Mouse (Mus musculus): ENCODE measurements at regions not wholly inside any gene's neighbourhood (a gene's known extent, or its start where the extent isn't known, plus 50 kb on each side); places are given as distances from the start of the nearest gene placed in this dataset.

- DNase-seq, result no peak
These were observed 279.1 kb downstream of the Prex1 start for GRCm38 (mm10) chr2:166434554-166434953.

- DNase-seq, result peak; percentile 89
These were observed 278.3 kb upstream of the Sulf2 start for GRCm38 (mm10) chr2:166433655-166434333.

- no peak for DNase-seq
These were observed 277.6 kb upstream of the Sulf2 start for GRCm38 (mm10) chr2:166432948-166433654.

DNA sequence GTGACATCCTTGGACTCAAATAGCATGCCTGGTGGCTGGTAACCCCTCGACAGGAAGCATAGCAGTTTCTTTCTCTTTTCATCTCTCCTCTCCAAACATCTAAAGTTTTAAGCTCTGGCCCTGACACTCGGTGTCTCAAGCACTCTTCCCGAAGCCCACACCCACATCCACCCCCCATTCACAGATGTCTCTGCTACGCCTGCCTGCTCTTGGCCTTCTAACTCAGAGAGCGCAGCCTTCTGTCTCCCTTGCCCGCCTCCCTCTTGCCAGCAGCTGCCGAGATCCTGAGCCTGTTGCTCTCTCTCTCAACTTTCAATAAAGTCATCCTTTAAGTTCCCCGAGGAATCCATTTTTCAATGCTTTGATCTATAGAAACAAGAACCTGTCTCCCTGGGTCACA, 277.1 kb upstream of the Sulf2 start:
- no peak for DNase-seq

- no peak for DNase-seq
These were observed 274.5 kb upstream of the Sulf2 start for GRCm38 (mm10) chr2:166429918-166430317.

GRCm38 (mm10) chr2:166429494-166429893, 274.0 kb upstream of the Sulf2 start:
- no peak for DNase-seq

GRCm38 (mm10) chr2:166427390-166427789, 271.9 kb upstream of the Sulf2 start:
- DNase-seq, result no peak

DNA sequence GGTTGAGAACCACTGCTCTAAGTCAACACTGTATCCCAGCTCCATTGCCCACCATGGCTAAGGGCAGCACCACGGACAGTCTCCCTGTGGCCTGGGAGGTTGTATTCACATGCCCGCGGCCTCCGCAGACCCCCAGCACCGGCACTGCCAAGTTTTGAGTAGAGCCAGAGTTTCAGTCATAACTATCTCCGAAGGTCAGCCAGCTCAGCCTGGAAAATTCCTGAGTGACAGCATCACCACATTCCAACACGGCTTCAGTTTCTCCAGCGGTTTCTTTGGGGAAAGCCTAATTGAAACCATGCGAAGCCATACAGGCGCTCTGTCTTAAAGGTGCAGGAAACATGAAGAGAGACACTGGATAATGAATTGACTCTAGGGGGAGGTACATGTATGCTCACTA, 271.5 kb upstream of the Sulf2 start:
- peak; percentile 84 for DNase-seq

- no peak for DNase-seq
These were observed 271.0 kb upstream of the Sulf2 start for GRCm38 (mm10) chr2:166426457-166426856.

DNA sequence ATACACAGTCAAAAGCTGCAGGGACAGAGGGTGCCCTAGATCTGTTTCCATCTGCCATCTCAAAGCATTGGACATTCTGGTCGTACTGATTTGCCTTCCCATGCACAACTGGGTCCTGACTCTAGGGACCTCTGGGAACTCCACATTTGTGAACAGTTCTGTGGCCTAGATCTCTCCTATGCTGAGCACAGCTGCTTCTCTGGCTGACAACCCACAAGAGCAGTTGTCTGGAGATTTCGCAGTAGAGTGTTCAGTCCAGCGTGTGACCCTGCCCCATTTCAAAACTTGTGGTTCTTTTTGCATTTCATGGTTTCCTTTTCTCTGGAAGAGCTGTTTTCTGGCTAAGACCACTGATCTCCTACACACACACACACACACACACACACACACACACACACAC, 269.7 kb upstream of the Sulf2 start:
- no peak for DNase-seq

DNA sequence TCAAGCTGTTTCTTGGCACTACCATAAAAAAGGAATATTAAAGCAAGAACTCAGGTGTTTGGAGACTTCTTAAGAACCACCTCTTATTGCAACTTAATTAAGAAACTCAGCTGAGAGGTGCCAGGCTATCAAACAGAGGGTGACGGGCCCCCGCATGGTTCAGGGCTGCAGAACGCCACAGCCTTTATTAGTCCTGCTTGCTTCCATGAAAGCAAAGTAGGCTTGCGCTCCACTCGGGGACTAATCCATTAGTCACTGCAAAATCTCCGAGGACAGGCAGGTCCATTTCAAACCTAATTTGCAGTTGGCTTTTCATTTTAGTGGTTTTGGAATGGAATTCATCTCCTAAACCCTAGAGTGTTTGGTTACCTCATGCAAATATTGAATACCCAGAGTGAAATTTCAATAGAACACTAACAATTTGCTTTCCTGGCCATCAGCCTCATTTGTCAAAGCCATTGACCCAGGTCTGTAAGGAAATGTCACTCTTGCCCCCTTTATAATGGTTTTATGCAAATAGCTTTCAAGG, 267.7 kb upstream of the Sulf2 start:
- DNase-seq, result no peak

DNA sequence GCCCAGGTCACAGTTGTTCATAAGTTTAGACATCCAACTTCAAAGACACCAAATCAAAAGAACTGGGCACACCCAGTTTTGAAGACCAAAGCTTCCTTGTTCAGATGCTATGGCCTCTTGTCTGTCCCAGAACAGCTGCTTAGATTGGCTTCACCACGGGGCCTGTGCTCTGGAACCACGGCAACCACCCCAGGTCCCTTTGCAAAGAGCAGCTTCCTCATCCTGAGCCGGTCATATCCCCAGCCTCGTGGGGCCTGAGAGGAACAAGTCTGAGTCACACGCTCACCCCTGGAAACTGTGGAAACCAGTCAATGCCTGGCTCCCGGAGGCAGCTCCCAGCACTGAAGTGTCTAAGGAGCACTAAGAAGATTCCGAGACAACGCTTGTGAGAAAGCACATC, 264.8 kb upstream of the Sulf2 start:
- no peak for DNase-seq

GRCm38 (mm10) chr2:166419271-166419670, 263.8 kb upstream of the Sulf2 start:
- DNase-seq, result no peak

DNA sequence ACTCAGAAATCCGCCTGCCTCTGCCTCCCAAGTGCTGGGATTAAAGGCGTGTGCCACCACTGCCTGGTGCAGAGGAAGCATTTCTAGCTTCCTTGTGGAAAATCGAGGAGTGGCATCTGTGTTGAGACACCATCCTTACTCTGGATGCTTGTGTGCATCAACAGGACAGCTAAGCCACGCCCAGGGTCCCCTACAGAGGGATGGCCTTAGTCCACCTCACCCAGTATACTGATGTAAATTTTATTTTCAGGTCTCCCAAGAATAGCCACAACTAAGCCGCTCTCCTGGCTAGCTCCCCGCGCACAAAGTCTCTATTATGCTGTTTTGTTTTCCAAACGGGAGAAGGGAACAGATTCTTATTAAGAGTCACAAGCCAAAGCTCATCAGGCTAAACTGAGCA, 262.8 kb upstream of the Sulf2 start:
- DNase-seq, result no peak

- DNase-seq, result no peak
These were observed 262.2 kb upstream of the Sulf2 start for GRCm38 (mm10) chr2:166417628-166418027.

GRCm38 (mm10) chr2:166415481-166415965, 260.1 kb upstream of the Sulf2 start:
- DNase-seq, result no peak

- no peak for DNase-seq
These were observed 259.4 kb upstream of the Sulf2 start for GRCm38 (mm10) chr2:166414856-166415255.

DNA sequence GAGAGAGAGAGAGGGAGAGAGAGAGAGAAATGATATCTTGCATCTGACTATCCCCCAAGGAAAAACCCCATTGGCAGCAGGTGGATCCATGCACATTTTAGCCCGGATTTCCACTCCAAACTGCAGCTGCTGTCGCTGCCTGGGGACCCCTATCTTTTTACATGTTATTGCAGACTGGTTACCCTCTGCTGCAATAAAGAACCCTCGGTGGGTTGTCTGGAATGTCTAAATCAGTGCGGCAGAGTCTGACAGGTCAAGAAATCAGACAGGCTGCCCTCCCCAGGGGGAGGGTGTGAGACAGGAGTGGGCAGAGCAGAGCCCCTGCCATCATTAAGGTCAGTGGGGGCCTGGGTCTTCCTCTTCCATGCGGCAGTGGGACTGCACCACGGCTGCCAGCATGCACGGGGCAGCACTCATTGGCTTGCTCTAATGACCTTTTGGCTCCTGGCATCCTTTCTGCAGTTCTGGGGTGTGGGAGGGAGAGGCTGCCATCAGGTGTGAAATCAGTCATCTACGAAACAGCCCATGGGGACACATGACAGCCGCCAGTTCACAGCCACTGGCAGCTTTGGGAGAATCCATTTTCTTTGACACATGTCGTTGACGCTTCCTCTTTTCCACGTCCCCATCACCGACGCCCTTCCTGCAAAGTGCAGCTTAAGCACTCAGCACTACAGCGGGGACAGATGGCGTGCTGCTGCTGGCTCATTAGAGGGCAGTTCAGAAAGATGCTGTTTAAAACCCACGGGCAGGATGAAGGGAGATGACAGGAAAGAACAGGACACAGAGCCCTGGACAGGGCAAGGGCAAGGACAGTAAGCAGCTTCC, 256.8 kb upstream of the Sulf2 start:
- DNase-seq, result no peak

- no peak for DNase-seq
These were observed 253.9 kb upstream of the Sulf2 start for GRCm38 (mm10) chr2:166409391-166409790.

GRCm38 (mm10) chr2:166408806-166409205, 253.3 kb upstream of the Sulf2 start:
- no peak for DNase-seq

DNA sequence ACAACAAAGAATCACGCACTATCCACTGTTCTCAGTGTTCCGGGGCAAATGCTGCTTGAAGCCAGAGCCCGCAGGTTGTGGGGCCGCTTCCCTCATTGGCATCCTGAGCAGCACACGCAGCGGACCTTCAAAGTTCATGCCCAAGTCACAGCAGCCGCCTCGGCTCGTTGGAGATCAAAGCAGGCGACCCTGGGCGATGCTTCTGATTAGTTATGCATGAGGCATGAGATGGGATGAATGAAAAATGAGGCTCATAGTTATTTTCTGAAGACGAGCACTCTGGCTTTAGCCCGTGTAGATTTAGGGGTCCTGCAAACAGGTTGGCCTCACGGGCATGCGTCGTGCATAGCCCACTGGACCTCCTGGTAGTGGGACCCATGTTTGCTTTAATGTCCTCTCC, 252.5 kb upstream of the Sulf2 start:
- no peak for DNase-seq

- DNase-seq, result no peak
These were observed 251.4 kb upstream of the Sulf2 start for GRCm38 (mm10) chr2:166406826-166407225.

DNA sequence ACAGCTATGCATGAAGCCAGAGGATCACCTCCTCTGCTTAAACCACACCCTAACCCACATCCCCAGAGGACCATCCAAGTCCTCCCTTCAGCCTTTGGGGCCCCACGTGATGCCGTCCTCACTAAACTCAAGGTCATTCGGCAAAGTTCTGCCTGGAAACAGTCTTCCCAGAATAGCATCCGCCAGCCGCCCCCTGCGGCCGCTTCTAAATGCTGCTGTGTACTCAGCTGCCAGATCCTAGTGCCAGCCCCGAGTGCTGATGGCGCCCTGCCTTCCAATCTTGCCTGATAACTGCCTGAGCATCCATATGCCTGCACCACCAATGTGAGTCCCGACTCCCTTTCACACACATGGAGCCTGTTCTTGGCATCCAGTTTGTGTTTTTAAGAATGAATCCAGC, 247.9 kb upstream of the Sulf2 start:
- peak; percentile 73 for DNase-seq
